Mouse (Mus musculus) lung, embryonic 14.5 days (tissue): ENCODE data around the gene Rtkn2. TPM values are rescaled to one million over a fixed set of nuclear protein-coding genes. Genes with fewer than 3 reads are reported as not detected.
A peak's percentile ranks its signal among the peaks of the same experiment; 100 is the strongest.

Source experiments
- ATAC-seq: fragments of 200-750 bp; cut with Nextera tagmentation; 2 replicates; pipeline ENCODE4 v1.8.0; 2017; ENCODE audit warnings: mild to moderate bottlenecking, moderate TSS enrichment, moderate library complexity; ENCODE audit not compliant: insufficient read depth
- DNase-seq: peaks from one replicate; pipeline ENCODE4 v3.0.0-alpha.2; 2015
- H3K27ac ChIP-seq: fragments of 300-500 bp; sonication (generic); 2 replicates; pipeline ENCODE4 v1.5.1; 2014; ENCODE audit warnings: low read depth, mild to moderate bottlenecking, moderate library complexity
- H3K27me3 ChIP-seq: fragments of 300-500 bp; sonication (generic); 2 replicates; pipeline ENCODE4 v1.6.1; 2014; ENCODE audit warnings: low read length, control low read depth; ENCODE audit not compliant: insufficient read depth
- H3K36me3 ChIP-seq: fragments of 300-500 bp; sonication (generic); 2 replicates; pipeline ENCODE4 v1.6.1; 2014; ENCODE audit warnings: control low read depth; ENCODE audit not compliant: insufficient read depth
- H3K4me1 ChIP-seq: fragments of 300-500 bp; sonication (generic); 2 replicates; pipeline ENCODE4 v1.6.1; 2014; ENCODE audit warnings: antibody characterized with exemption, control low read depth; ENCODE audit not compliant: insufficient read depth
- H3K4me2 ChIP-seq: fragments of 300-500 bp; sonication (generic); 2 replicates; pipeline ENCODE4 v1.6.1; 2014; ENCODE audit warnings: mild to moderate bottlenecking
- H3K4me3 ChIP-seq: fragments of 300-500 bp; sonication (generic); 2 replicates; pipeline ENCODE4 v1.5.1; 2014; ENCODE audit warnings: low read depth, low read length
- H3K9ac ChIP-seq: fragments of 300-500 bp; sonication (generic); 2 replicates; pipeline ENCODE4 v1.6.1; 2014
- H3K9me3 ChIP-seq: fragments of 300-500 bp; sonication (generic); 2 replicates; pipeline ENCODE4 v1.6.1; 2016; ENCODE audit warnings: low read depth, low read length, control low read depth
- CTCF ChIP-seq: IDR thresholded peaks from 2 replicates; pipeline ENCODE4 v1.5.1; 2016; ENCODE audit warnings: antibody characterized with exemption, low read depth
- WGBS: fragments of 180-500 bp; shearing (Covaris S2); extraction: QIAGEN DNeasy Blood & Tissue Kit; methylation state at CpG from one replicate; pipeline ENCODE4 v1.1.7; 2014; 5-methylcytosine and 5-hydroxymethylcytosine counted together
- polyA plus RNA-seq: library from polyadenylated mRNA; unstranded; fragments of >200 nt; fragmentation: Nextera tagmentation; extraction: Ambion mirVana; gene quantifications from 2 replicates; pipeline ENCODE4 v1.2.1, GENCODE M21; 2014

Rtkn2 gene
- polyA plus RNA-seq, 1 experiment from 2014 or later = 16.0 TPM

DNA sequence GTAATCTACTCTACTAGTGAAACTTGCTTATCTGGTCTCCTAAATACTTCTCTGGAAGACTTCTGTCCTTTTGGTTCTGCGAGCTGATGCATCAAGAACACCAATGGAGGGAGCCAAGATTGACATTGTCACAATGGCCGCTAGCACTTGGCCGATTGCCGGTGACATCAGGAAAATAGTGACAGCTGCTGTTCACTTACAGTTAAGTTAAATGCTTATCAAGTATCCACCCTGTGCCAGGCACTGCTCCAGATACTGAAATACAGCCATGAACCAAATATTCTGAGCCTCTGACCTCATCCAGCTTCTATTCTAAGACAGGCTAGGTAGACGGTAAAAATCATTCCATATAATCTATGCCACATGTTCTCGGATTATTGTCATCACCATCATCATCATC is 123.2 kb downstream of the Rtkn2 start:
- ATAC-seq (no peak), DNase-seq (no peak)
- Histone ChIP-seq H3K36me3 (peaks cover 44% of the 10 kb centered on the region), H3K4me3 (no peak overlapping the region), H3K4me1 (peaks cover 29% of the 10 kb centered on the region), H3K9me3 (no peaks in the 10 kb centered on the region), H3K27me3 (no peaks in the 10 kb centered on the region), H3K4me2 (no peak overlapping the region), H3K27ac (no peak overlapping the region), H3K9ac (no peak overlapping the region)
- no peak for TF ChIP-seq CTCF
- 89% methylated on average over 6 of the region's 6 CpGs for WGBS

DNA sequence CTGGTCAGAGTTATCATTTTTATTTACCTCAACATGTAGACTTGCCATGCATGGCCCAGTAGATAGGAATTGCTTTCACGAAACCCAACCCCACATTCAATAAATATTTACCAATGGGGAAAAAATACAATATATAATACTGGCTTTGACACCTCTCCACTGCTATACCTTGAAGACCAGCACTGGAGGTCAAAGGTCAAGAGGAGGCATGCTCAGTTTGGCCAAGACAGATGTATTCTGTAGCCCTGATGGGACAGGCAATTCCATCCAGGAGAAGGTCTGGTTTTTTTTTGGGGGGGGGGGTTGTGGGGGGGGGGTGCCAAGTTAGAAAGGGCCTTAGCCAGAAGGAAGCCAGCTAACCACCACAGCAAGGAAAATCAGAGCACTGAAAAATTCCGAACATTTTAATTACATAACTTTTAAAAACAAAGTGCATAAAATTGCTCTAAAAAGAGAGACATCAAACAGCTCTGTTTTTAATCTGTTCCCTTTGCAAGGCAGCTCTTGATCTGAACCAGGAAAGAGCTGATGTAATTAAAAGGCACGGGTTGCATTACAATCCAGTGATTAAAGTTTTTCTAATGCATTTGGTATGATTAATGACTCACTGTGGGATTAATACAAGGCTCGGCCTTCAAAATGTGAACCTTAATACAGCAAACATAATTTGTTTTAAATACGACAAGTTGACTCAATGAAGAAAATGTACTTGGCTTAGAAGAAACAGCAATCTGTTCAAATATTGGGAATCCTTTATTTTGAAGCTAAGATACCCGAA is 123.9 kb downstream of the Rtkn2 start:
- TF ChIP-seq CTCF = no peak
- Histone ChIP-seq H3K27me3 (no peaks in the 10 kb centered on the region), H3K36me3 (peaks cover 37% of the 10 kb centered on the region), H3K4me3 (no peak overlapping the region), H3K9ac (no peak overlapping the region), H3K9me3 (no peaks in the 10 kb centered on the region), H3K4me1 (peaks cover 29% of the 10 kb centered on the region), H3K27ac (no peak overlapping the region), H3K4me2 (no peak overlapping the region)
- ATAC-seq = no peak
- DNase-seq = no peak
- WGBS = 67% methylated on average over 6 of the region's 6 CpGs

GRCm38 (mm10) chr10:68103988-68104387 is 124.6 kb downstream of the Rtkn2 start:
- peak; percentile 56 for DNase-seq
- no peaks in the 10 kb centered on the region for H3K27me3 ChIP-seq

GRCm38 (mm10) chr10:68104481-68104880 is 125.1 kb downstream of the Rtkn2 start:
- TF ChIP-seq CTCF = no peak
- H3K27me3 ChIP-seq = no peaks in the 10 kb centered on the region
- H3K9ac ChIP-seq = no peak overlapping the region
- H3K27ac ChIP-seq = peak overlapping the region; percentile 90
- no peak overlapping the region for H3K4me3 ChIP-seq
- ATAC-seq (peak; percentile 26; the same call in 1 of the 2 replicates), DNase-seq (peak; percentile 52)
- H3K9me3 ChIP-seq = no peaks in the 10 kb centered on the region
- H3K4me1 ChIP-seq = peaks cover 29% of the 10 kb centered on the region
- WGBS = 21% methylated on average over 2 of the region's 2 CpGs
- peaks cover 37% of the 10 kb centered on the region for H3K36me3 ChIP-seq
- H3K4me2 ChIP-seq = no peak overlapping the region

More at GRCm38 (mm10) chr10:68103988-68104387, 124.6 kb downstream of the Rtkn2 start:
- Histone ChIP-seq H3K4me3 (no peak overlapping the region), H3K27ac (peak overlapping the region; percentile 90), H3K9me3 (no peaks in the 10 kb centered on the region), H3K4me1 (peaks cover 29% of the 10 kb centered on the region), H3K4me2 (no peak overlapping the region), H3K9ac (no peak overlapping the region), H3K36me3 (peaks cover 39% of the 10 kb centered on the region)
- WGBS = 44% methylated on average over 5 of the region's 5 CpGs
- no peak for TF ChIP-seq CTCF
- ATAC-seq = peak; percentile 77

- Histone ChIP-seq H3K4me2 (0 out of 2 replicates have a peak overlapping the region, but pooled peaks have one; percentile 18), H3K27me3 (no peaks in the 10 kb centered on the region), H3K4me3 (no peak overlapping the region), H3K4me1 (peaks cover 29% of the 10 kb centered on the region), H3K36me3 (peaks cover 37% of the 10 kb centered on the region), H3K27ac (peak overlapping the region; percentile 90), H3K9me3 (no peaks in the 10 kb centered on the region), H3K9ac (no peak overlapping the region)
- WGBS = 32% methylated on average over 14 of the region's 14 CpGs
- no peak for TF ChIP-seq CTCF
- DNase-seq (peak; percentile 72), ATAC-seq (peak; percentile 37; the same call in 1 of the 2 replicates)
Observed at GRCm38 (mm10) chr10:68104881-68105781, 125.8 kb downstream of the Rtkn2 start.

GRCm38 (mm10) chr10:68106351-68106950 is 127.1 kb downstream of the Rtkn2 start:
- DNase-seq (peak; percentile 72), ATAC-seq (no peak)
- H3K4me2 ChIP-seq = no peak overlapping the region
- no peak overlapping the region for H3K27ac ChIP-seq
- 0 out of 2 replicates have a peak, but pooled peaks have one; percentile 4 for TF ChIP-seq CTCF
- no peak overlapping the region for H3K9ac ChIP-seq
- H3K27me3 ChIP-seq = no peaks in the 10 kb centered on the region
- 40% methylated on average over 9 of the region's 9 CpGs for WGBS
- no peaks in the 10 kb centered on the region for H3K9me3 ChIP-seq
- no peak overlapping the region for H3K4me3 ChIP-seq
- peaks cover 24% of the 10 kb centered on the region for H3K36me3 ChIP-seq
- peaks cover 34% of the 10 kb centered on the region for H3K4me1 ChIP-seq
